Comparison of ENCODE assay signal across 8 mouse cellular contexts in genomic region chr8:71370711-71371235, GRCm38 (mm10). TPM values are rescaled to one million over a fixed set of nuclear protein-coding genes. Genes with fewer than 3 reads are reported as not detected.
DNase-seq lines count a peak whose midpoint lies in the region; ATAC-seq lines count a peak whose summit lies in the region.

No protein-coding gene starts in this region.

- peak overlapping the region; percentile 53 for H3K4me2 ChIP-seq in embryonic facial prominence, embryonic 15.5 days (replicated peaks)
- peak overlapping the region; percentile 80 for H3K4me2 ChIP-seq in liver, embryonic 11.5 days

- ATAC-seq in embryonic facial prominence, embryonic 15.5 days (ENCODE audit: insufficient number of reproducible peaks, low FRiP score, low TSS enrichment, low read depth): no peak
- ATAC-seq in liver, embryonic 11.5 days (replicated peaks; ENCODE audit: low FRiP score): no peak

- WGBS in embryonic facial prominence, embryonic 15.5 days: 19% methylated on average over 5 of the region's 5 CpGs
- whole genome bisulfite sequencing in liver, embryonic 11.5 days: 23% methylated on average over 5 of the region's 5 CpGs

- H3K4me1 ChIP-seq in embryonic facial prominence, embryonic 15.5 days: peaks cover 32% of the 10 kb centered on the region
- peaks cover 26% of the 10 kb centered on the region for H3K4me1 ChIP-seq in liver, embryonic 11.5 days (replicated peaks; ENCODE audit: control insufficient read depth, insufficient read depth, low read length)

- DNase-seq in heart, adult 11 months: peak; percentile 95
- DNase-seq in heart, adult 8-10 months (ENCODE audit: low spot score): no peak
- peak; percentile 83 for DNase-seq in 416B (ENCODE audit: low read depth)
- no peak for DNase-seq in liver, embryonic 11.5 days (ENCODE audit: low spot score)
- no peak for DNase-seq in adrenal gland, postnatal 10 days
- no peak for DNase-seq in gastrocnemius, postnatal 25 days
- no peak for DNase-seq in right cerebral cortex, postnatal 14 days

- 0 out of 2 replicates have a peak overlapping the region, but pooled peaks have one; percentile 9 for H3K9ac ChIP-seq in embryonic facial prominence, embryonic 15.5 days
- peak overlapping the region; percentile 64 for H3K9ac ChIP-seq in liver, embryonic 11.5 days (ENCODE audit: low read depth, low read length)

- H3K36me3 ChIP-seq in embryonic facial prominence, embryonic 15.5 days: peaks cover 28% of the 10 kb centered on the region
- H3K36me3 ChIP-seq in liver, embryonic 11.5 days (ENCODE audit: control insufficient read depth, insufficient read depth, low read length): peaks cover 11% of the 10 kb centered on the region

- H3K27me3 ChIP-seq in embryonic facial prominence, embryonic 15.5 days: no peaks in the 10 kb centered on the region
- no peaks in the 10 kb centered on the region; the same call in 1 of the 2 replicates for H3K27me3 ChIP-seq in liver, embryonic 11.5 days (replicated peaks; ENCODE audit: control insufficient read depth, insufficient read depth, low read length)

- H3K9me3 ChIP-seq in embryonic facial prominence, embryonic 15.5 days (replicated peaks): no peaks in the 10 kb centered on the region
- H3K9me3 ChIP-seq in liver, embryonic 11.5 days (ENCODE audit: control insufficient read depth, low read length): no peaks in the 10 kb centered on the region

- H3K27ac ChIP-seq in embryonic facial prominence, embryonic 15.5 days (replicated peaks): 0 out of 2 replicates have a peak overlapping the region, but pooled peaks have one; percentile 92
- peak overlapping the region; percentile 81 for H3K27ac ChIP-seq in liver, embryonic 11.5 days (ENCODE audit: low read depth, low read length)

- H3K4me3 ChIP-seq in embryonic facial prominence, embryonic 15.5 days (replicated peaks): peak overlapping the region; percentile 90
- peak overlapping the region; percentile 76 for H3K4me3 ChIP-seq in liver, embryonic 11.5 days (ENCODE audit: low read depth, low read length)

RNA-seq across cellular contexts. Expression of gene Ocel1, which starts 0.3 kb away (rescaled TPM):
- 10 to 100 TPM; 11.2 to 15.0 (median 13.9) TPM for total RNA-seq in heart, adult 8-10 months (2022)
- polyA plus RNA-seq in embryonic facial prominence, embryonic 15.5 days (2015; fragmentation: Nextera tagmentation; extraction: Ambion mirVana): 7.1 and 8.5 TPM in 2 replicates
- polyA plus RNA-seq in liver, embryonic 11.5 days (2014; fragmentation: Nextera tagmentation; extraction: Ambion mirVana): 5.8 and 6.9 TPM in 2 replicates
- 10 to 100 TPM; 15.7 to 19.9 TPM for total RNA-seq in adrenal gland, postnatal 10 days (2021)
- total RNA-seq in gastrocnemius, postnatal 25 days (2021): 1 to 10 TPM; 6.9 to 8.0 TPM

RNA-seq across cellular contexts. Expression of gene Use1, which starts 4.1 kb away (rescaled TPM):
- 100 to 1,000 TPM; 176 to 184 (median 181) TPM for total RNA-seq in heart, adult 8-10 months (2022)
- polyA plus RNA-seq in embryonic facial prominence, embryonic 15.5 days (2015; fragmentation: Nextera tagmentation; extraction: Ambion mirVana): 100 and 121 TPM in 2 replicates
- polyA plus RNA-seq in liver, embryonic 11.5 days (2014; fragmentation: Nextera tagmentation; extraction: Ambion mirVana): 86.9 and 97.8 TPM in 2 replicates
- 100 to 1,000 TPM; 170 to 185 TPM for total RNA-seq in adrenal gland, postnatal 10 days (2021)
- total RNA-seq in gastrocnemius, postnatal 25 days (2021): 10 to 100 TPM; 84.5 to 94.4 TPM

RNA-seq across cellular contexts. Expression of gene Nr2f6, which starts 11.0 kb away (rescaled TPM):
- total RNA-seq in heart, adult 8-10 months (2022): 10 to 100 TPM; 44.3 to 52.2 (median 46.2) TPM
- polyA plus RNA-seq in embryonic facial prominence, embryonic 15.5 days (2015; fragmentation: Nextera tagmentation; extraction: Ambion mirVana): 59.0 and 61.2 TPM in 2 replicates
- 43.7 and 44.6 TPM in 2 replicates for polyA plus RNA-seq in liver, embryonic 11.5 days (2014; fragmentation: Nextera tagmentation; extraction: Ambion mirVana)
- 10 to 100 TPM; 70.5 to 80.8 TPM for total RNA-seq in adrenal gland, postnatal 10 days (2021)
- 10 to 100 TPM; 21.6 to 21.7 TPM for total RNA-seq in gastrocnemius, postnatal 25 days (2021)

RNA-seq across cellular contexts. Expression of gene Ushbp1, which starts 24.8 kb away (rescaled TPM):
- 10 to 100 TPM; 20.8 to 33.7 (median 22.0) TPM for total RNA-seq in heart, adult 8-10 months (2022)
- polyA plus RNA-seq in embryonic facial prominence, embryonic 15.5 days (2015; fragmentation: Nextera tagmentation; extraction: Ambion mirVana): 11.6 and 12.7 TPM in 2 replicates
- polyA plus RNA-seq in liver, embryonic 11.5 days (2014; fragmentation: Nextera tagmentation; extraction: Ambion mirVana): 6.6 and 6.7 TPM in 2 replicates
- total RNA-seq in adrenal gland, postnatal 10 days (2021): 10 to 100 TPM; 28.6 to 43.1 TPM
- total RNA-seq in gastrocnemius, postnatal 25 days (2021): 1 to 10 TPM; 5.5 to 9.9 TPM

RNA-seq across cellular contexts. Expression of gene Babam1, which starts 25.9 kb away (rescaled TPM):
- total RNA-seq in heart, adult 8-10 months (2022): 10 to 100 TPM; 70.0 to 72.7 (median 71.3) TPM
- polyA plus RNA-seq in embryonic facial prominence, embryonic 15.5 days (2015; fragmentation: Nextera tagmentation; extraction: Ambion mirVana): 96.7 and 106 TPM in 2 replicates
- polyA plus RNA-seq in liver, embryonic 11.5 days (2014; fragmentation: Nextera tagmentation; extraction: Ambion mirVana): 102 and 111 TPM in 2 replicates
- 10 to 100 TPM; 85.4 to 97.4 TPM for total RNA-seq in adrenal gland, postnatal 10 days (2021)
- total RNA-seq in gastrocnemius, postnatal 25 days (2021): 10 to 100 TPM; 59.2 to 71.2 TPM

Comparison
In these comparisons a context has a peak if more than half of its experiments do, and no peak if none do; other contexts are left out.
1. DNase-seq: peak in heart, adult 11 months (single experiment) and 416B (single experiment); none in heart, adult 8-10 months (single experiment), liver, embryonic 11.5 days (single experiment), adrenal gland, postnatal 10 days (single experiment), gastrocnemius, postnatal 25 days (single experiment) and right cerebral cortex, postnatal 14 days (single experiment).